Mouse (Mus musculus) hindbrain, embryonic 15.5 days (tissue): ENCODE measurements at regions not wholly inside any gene's neighbourhood (a gene's known extent, or its start where the extent isn't known, plus 50 kb on each side); places are given as distances from the start of the nearest gene placed in this dataset.

Experiments used
- ATAC-seq: fragments of 200-750 bp; cut with Nextera tagmentation; 2 replicates; pipeline ENCODE4 v1.8.0; 2017; ENCODE audit warnings: low read depth, moderate number of reproducible peaks, moderate TSS enrichment; ENCODE audit not compliant: low FRiP score
- H3K27ac ChIP-seq: fragments of 300-500 bp; sonication (generic); replicated peaks from 2 replicates; pipeline ENCODE4 v1.5.1; 2015; ENCODE audit warnings: mild to moderate bottlenecking, inconsistent platforms
- H3K27me3 ChIP-seq: fragments of 300-500 bp; sonication (generic); 2 replicates; pipeline ENCODE4 v1.6.1; 2015; ENCODE audit warnings: control low read depth, inconsistent platforms
- H3K36me3 ChIP-seq: fragments of 300-500 bp; sonication (generic); 2 replicates; pipeline ENCODE4 v1.6.1; 2015; ENCODE audit warnings: control low read depth, inconsistent platforms
- H3K4me1 ChIP-seq: fragments of 300-500 bp; sonication (generic); replicated peaks from 2 replicates; pipeline ENCODE4 v1.6.1; 2015; ENCODE audit warnings: control low read depth, inconsistent platforms
- H3K4me2 ChIP-seq: fragments of 300-500 bp; sonication (generic); 2 replicates; pipeline ENCODE4 v1.6.1; 2015; ENCODE audit warnings: moderate library complexity, mild to moderate bottlenecking, inconsistent platforms
- H3K4me3 ChIP-seq: fragments of 300-500 bp; sonication (generic); 2 replicates; pipeline ENCODE4 v1.5.1; 2015; ENCODE audit warnings: mild to moderate bottlenecking, inconsistent platforms
- H3K9ac ChIP-seq: fragments of 300-500 bp; sonication (generic); 2 replicates; pipeline ENCODE4 v1.6.1; 2015; ENCODE audit warnings: inconsistent platforms
- H3K9me3 ChIP-seq: fragments of 300-500 bp; sonication (generic); 2 replicates; pipeline ENCODE4 v1.6.1; 2016; ENCODE audit warnings: control low read depth, inconsistent platforms
- WGBS: fragments of 180-500 bp; shearing (Covaris S2); methylation state at CpG from one replicate; pipeline ENCODE4 v1.1.7; 2015; 5-methylcytosine and 5-hydroxymethylcytosine counted together

- peaks cover 11% of the 10 kb centered on the region for H3K4me1 ChIP-seq
- H3K9ac ChIP-seq, result no peak overlapping the region
- no peaks in the 10 kb centered on the region for H3K27me3 ChIP-seq
- H3K9me3 ChIP-seq, result no peaks in the 10 kb centered on the region
- H3K4me3 ChIP-seq, result no peak overlapping the region
- H3K4me2 ChIP-seq, result peak overlapping the region; percentile 20
- H3K27ac ChIP-seq, result peak overlapping the region; percentile 23
- WGBS, result 34% methylated on average over 13 of the region's 13 CpGs
- peak; percentile 34; the same call in 1 of the 2 replicates for ATAC-seq
- H3K36me3 ChIP-seq, result no peaks in the 10 kb centered on the region
Measured at GRCm38 (mm10) chr4:12655457-12656228, 483.8 kb upstream of the Fam92a start.

GRCm38 (mm10) chr4:12654568-12655456, 483.0 kb upstream of the Fam92a start:
- Histone ChIP-seq H3K27ac (peak overlapping the region; percentile 23; the same call in 1 of the 2 replicates), H3K36me3 (no peaks in the 10 kb centered on the region), H3K27me3 (no peaks in the 10 kb centered on the region), H3K4me1 (peaks cover 11% of the 10 kb centered on the region), H3K4me3 (no peak overlapping the region), H3K9me3 (no peaks in the 10 kb centered on the region), H3K9ac (no peak overlapping the region), H3K4me2 (peak overlapping the region; percentile 20)
- peak; percentile 42; the same call in 1 of the 2 replicates for ATAC-seq
- WGBS, result 41% methylated on average over 12 of the region's 12 CpGs

GRCm38 (mm10) chr4:12647732-12648131, 475.9 kb upstream of the Fam92a start:
- no peak for ATAC-seq
- Histone ChIP-seq H3K36me3 (no peaks in the 10 kb centered on the region), H3K9ac (no peak overlapping the region), H3K4me2 (no peak overlapping the region), H3K27ac (no peak overlapping the region), H3K4me3 (no peak overlapping the region), H3K9me3 (no peaks in the 10 kb centered on the region), H3K4me1 (no peaks in the 10 kb centered on the region), H3K27me3 (no peaks in the 10 kb centered on the region)
- 51% methylated on average over 3 of the region's 3 CpGs for WGBS

DNA sequence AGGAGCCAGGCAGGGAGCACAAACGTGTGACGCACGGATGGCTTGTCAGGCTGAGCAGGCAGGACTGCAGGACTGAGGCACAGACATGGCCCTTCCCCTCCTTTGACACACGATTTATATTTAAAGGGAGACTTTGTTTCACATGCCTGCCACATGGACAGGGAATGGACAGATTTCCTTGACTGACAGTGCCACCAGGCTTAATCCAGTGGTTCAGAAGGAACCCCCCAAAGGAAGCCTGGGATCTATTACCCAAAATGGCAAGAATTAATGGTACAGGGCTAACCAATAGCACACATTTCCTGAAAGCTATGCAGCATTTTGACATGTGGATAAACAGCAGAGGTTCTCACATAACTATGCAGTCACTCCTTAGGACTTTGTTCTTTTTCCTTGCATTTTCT, 470.7 kb upstream of the Fam92a start:
- no peak overlapping the region for H3K4me2 ChIP-seq
- no peaks in the 10 kb centered on the region for H3K4me1 ChIP-seq
- H3K27me3 ChIP-seq, result 0 out of 2 replicates have a peak, but pooled peaks cover under 1% of the 10 kb centered on the region
- no peak overlapping the region for H3K9ac ChIP-seq
- WGBS, result 35% methylated on average over 4 of the region's 4 CpGs
- ATAC-seq, result no peak
- H3K4me3 ChIP-seq, result no peak overlapping the region
- H3K36me3 ChIP-seq, result no peaks in the 10 kb centered on the region
- no peak overlapping the region for H3K27ac ChIP-seq
- no peaks in the 10 kb centered on the region for H3K9me3 ChIP-seq

- WGBS, result 14% methylated on average over 2 of the region's 2 CpGs
- H3K27me3 ChIP-seq, result peaks cover 15% of the 10 kb centered on the region; the same call in 1 of the 2 replicates
- H3K4me3 ChIP-seq, result no peak overlapping the region
- H3K4me2 ChIP-seq, result no peak overlapping the region
- no peaks in the 10 kb centered on the region for H3K36me3 ChIP-seq
- no peak overlapping the region for H3K9ac ChIP-seq
- peaks cover 13% of the 10 kb centered on the region; the same call in 1 of the 2 replicates for H3K4me1 ChIP-seq
- peak; percentile 79; the same call in 1 of the 2 replicates for ATAC-seq
- H3K9me3 ChIP-seq, result no peaks in the 10 kb centered on the region
- no peak overlapping the region for H3K27ac ChIP-seq
Measured at GRCm38 (mm10) chr4:12629375-12629821, 457.6 kb upstream of the Fam92a start.

GRCm38 (mm10) chr4:12628702-12629374, 457.0 kb upstream of the Fam92a start:
- H3K27ac ChIP-seq, result 0 out of 2 replicates have a peak overlapping the region, but pooled peaks have one; percentile 30
- no peak overlapping the region for H3K4me2 ChIP-seq
- H3K4me1 ChIP-seq, result peaks cover 13% of the 10 kb centered on the region; the same call in 1 of the 2 replicates
- H3K27me3 ChIP-seq, result peaks cover 14% of the 10 kb centered on the region; the same call in 1 of the 2 replicates
- H3K4me3 ChIP-seq, result no peak overlapping the region
- 18% methylated on average over 5 of the region's 5 CpGs for WGBS
- ATAC-seq, result peak; percentile 79
- H3K36me3 ChIP-seq, result no peaks in the 10 kb centered on the region
- no peak overlapping the region for H3K9ac ChIP-seq
- H3K9me3 ChIP-seq, result no peaks in the 10 kb centered on the region

DNA sequence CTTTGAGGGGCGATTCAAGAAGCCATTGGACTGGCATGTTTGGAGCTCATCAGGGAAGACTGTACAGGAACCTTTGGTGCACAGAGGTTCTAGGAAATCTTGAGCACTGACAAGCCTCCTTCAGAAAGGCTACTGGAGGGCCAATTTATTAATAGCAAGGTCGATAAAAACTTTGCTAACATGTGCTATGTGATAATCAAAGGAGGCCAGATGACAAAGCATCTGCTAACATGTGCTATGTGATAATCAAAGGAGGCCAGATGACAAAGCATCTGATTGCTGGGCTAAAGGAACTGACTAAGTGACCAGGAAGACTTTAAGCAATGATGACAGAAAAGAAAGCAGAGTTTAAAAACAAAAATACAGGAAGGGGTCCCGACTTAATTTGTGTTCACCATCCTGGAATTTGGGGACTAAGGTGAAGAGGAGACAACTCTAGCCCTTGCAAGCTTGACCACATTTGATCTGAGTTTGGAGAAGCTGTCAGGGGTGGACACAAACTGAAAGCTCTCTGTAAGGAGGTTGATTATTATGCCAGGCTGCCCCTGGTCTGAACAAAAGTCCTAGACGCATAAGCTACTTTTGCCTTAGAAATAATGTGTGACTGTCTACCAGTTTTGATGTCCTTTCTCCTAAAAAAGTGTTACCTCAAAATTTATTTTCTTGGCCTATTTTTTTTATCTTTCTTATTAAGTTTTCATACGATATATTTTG, 455.5 kb upstream of the Fam92a start:
- H3K9me3 ChIP-seq, result no peaks in the 10 kb centered on the region
- H3K4me3 ChIP-seq, result no peak overlapping the region
- no peaks in the 10 kb centered on the region for H3K36me3 ChIP-seq
- H3K27ac ChIP-seq, result no peak overlapping the region
- 81% methylated on average over 5 of the region's 5 CpGs for WGBS
- peaks cover 10% of the 10 kb centered on the region; the same call in 1 of the 2 replicates for H3K27me3 ChIP-seq
- peaks cover 13% of the 10 kb centered on the region; the same call in 1 of the 2 replicates for H3K4me1 ChIP-seq
- H3K9ac ChIP-seq, result no peak overlapping the region
- no peak for ATAC-seq
- no peak overlapping the region for H3K4me2 ChIP-seq

GRCm38 (mm10) chr4:12620756-12621270, 449.0 kb upstream of the Fam92a start:
- H3K4me2 ChIP-seq, result no peak overlapping the region
- 43% methylated on average over 4 of the region's 4 CpGs for WGBS
- H3K4me1 ChIP-seq, result 0 out of 2 replicates have a peak, but pooled peaks cover 2% of the 10 kb centered on the region
- no peaks in the 10 kb centered on the region for H3K36me3 ChIP-seq
- H3K27ac ChIP-seq, result peak overlapping the region; percentile 25
- no peaks in the 10 kb centered on the region for H3K27me3 ChIP-seq
- no peak overlapping the region for H3K9ac ChIP-seq
- ATAC-seq, result peak; percentile 38; the same call in 1 of the 2 replicates
- H3K4me3 ChIP-seq, result no peak overlapping the region
- H3K9me3 ChIP-seq, result no peaks in the 10 kb centered on the region

DNA sequence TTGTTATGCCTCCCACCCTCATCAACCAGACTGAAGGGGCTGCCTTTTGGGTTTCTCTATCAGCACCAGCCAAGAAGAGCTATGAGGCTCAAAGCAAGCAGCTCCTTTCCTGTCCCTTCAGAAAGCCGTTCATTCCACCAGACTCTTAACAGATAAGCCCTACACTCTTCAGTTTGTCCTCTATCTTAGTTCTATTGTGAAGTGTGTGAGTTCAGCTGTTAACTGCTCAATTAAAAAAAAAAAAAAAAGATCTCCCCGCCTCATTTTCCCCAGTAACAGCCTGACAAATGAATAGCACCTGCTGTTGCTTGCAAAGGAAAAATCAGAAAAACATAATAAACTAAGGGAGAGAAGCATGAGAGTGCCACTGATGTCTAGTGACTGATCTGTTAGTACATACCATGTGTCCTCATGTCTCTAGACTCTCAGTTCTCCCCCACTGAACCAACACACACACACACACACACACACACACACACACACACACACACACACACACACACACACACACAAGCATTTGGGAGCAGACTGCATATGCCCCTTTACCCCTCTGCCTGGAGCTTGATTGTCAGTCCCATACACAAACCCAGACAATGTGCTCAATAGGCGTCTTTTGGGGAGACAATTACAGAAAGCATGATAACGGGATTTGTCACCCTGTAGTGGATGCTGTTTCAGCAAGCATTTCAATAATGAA, 448.4 kb upstream of the Fam92a start:
- Histone ChIP-seq H3K9me3 (no peaks in the 10 kb centered on the region), H3K4me2 (no peak overlapping the region), H3K27ac (no peak overlapping the region), H3K4me1 (0 out of 2 replicates have a peak, but pooled peaks cover 2% of the 10 kb centered on the region), H3K27me3 (no peaks in the 10 kb centered on the region), H3K36me3 (no peaks in the 10 kb centered on the region), H3K4me3 (no peak overlapping the region), H3K9ac (no peak overlapping the region)
- 27% methylated on average over 4 of the region's 4 CpGs for WGBS
- 0 out of 2 replicates have a peak, but pooled peaks have one; percentile 34 for ATAC-seq

DNA sequence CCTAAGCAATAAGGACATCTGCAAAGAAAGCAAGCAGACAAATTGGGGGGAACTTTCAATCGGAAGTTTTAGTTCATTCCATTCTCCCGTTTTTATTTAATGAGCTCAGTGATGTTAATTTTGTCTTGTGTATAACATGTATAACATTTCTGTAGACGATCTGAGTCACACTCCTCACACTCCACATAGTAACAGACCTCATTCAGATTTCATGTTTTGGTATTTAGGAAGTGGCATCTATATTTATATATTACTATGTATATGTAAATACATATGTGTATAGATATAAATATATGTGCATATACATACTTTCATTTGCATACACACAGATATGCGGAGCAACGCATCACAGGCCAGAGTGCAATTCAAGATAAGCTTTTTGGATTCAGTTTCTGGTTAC, 444.9 kb upstream of the Fam92a start:
- H3K36me3 ChIP-seq, result no peaks in the 10 kb centered on the region
- 0 out of 2 replicates have a peak, but pooled peaks cover 2% of the 10 kb centered on the region for H3K27me3 ChIP-seq
- WGBS, result 90% methylated on average over 5 of the region's 5 CpGs
- 0 out of 2 replicates have a peak, but pooled peaks cover 2% of the 10 kb centered on the region for H3K4me1 ChIP-seq
- H3K4me3 ChIP-seq, result no peak overlapping the region
- ATAC-seq, result no peak
- H3K9me3 ChIP-seq, result no peaks in the 10 kb centered on the region
- no peak overlapping the region for H3K9ac ChIP-seq
- H3K27ac ChIP-seq, result no peak overlapping the region
- H3K4me2 ChIP-seq, result no peak overlapping the region
